Mouse (Mus musculus): ENCODE results near the gene Lelp1. TPM values are rescaled to one million over a fixed set of nuclear protein-coding genes. Genes with fewer than 3 reads are reported as not detected.

Lelp1 gene
- polyA plus RNA-seq, 1 experiment from 2014 or later = not detected

- Histone ChIP-seq H3K27ac (ENCODE audit: low read length) (no peak overlapping the region), H3K27me3 (ENCODE audit: control insufficient read depth, insufficient read depth, low read depth, low read length) (no peaks in the 10 kb centered on the region), H3K4me1 (ENCODE audit: control insufficient read depth, insufficient read depth, low read length) (no peaks in the 10 kb centered on the region), H3K9me3 (replicated peaks; ENCODE audit: control insufficient read depth, low read length, poor library complexity, severe bottlenecking) (no peaks in the 10 kb centered on the region), H3K4me3 (ENCODE audit: low read depth, low read length) (no peak overlapping the region), H3K36me3 (ENCODE audit: control insufficient read depth, insufficient read depth, low read length) (no peaks in the 10 kb centered on the region), H3K9ac (ENCODE audit: low read depth, low read length) (no peak overlapping the region), H3K4me2 (ENCODE audit: low read length) (no peak overlapping the region)
- 34% methylated on average over 3 of the region's 3 CpGs for WGBS
- no peak for ATAC-seq
These were observed 24.6 kb downstream of the Lelp1 start for GRCm38 (mm10) chr3:92117930-92118329.

GRCm38 (mm10) chr3:92111526-92111925 lies 31.0 kb downstream of the Lelp1 start:
- no peaks in the 10 kb centered on the region for H3K9me3 ChIP-seq (replicated peaks; ENCODE audit: control insufficient read depth, low read length, poor library complexity, severe bottlenecking)

GRCm38 (mm10) chr3:92110790-92111189 lies 31.8 kb downstream of the Lelp1 start:
- H3K4me3 ChIP-seq (ENCODE audit: low read depth, low read length) = no peak overlapping the region
- no peaks in the 10 kb centered on the region for H3K27me3 ChIP-seq (ENCODE audit: control insufficient read depth, insufficient read depth, low read depth, low read length)
- H3K36me3 ChIP-seq (ENCODE audit: control insufficient read depth, insufficient read depth, low read length) = no peaks in the 10 kb centered on the region
- H3K4me2 ChIP-seq (ENCODE audit: low read length) = no peak overlapping the region
- H3K9ac ChIP-seq (ENCODE audit: low read depth, low read length) = no peak overlapping the region
- no peak for ATAC-seq
- no peaks in the 10 kb centered on the region for H3K9me3 ChIP-seq (replicated peaks; ENCODE audit: control insufficient read depth, low read length, poor library complexity, severe bottlenecking)
- no peak overlapping the region for H3K27ac ChIP-seq (ENCODE audit: low read length)
- H3K4me1 ChIP-seq (ENCODE audit: control insufficient read depth, insufficient read depth, low read length) = no peaks in the 10 kb centered on the region

More at GRCm38 (mm10) chr3:92111526-92111925, 31.0 kb downstream of the Lelp1 start:
- Histone ChIP-seq H3K9ac (ENCODE audit: low read depth, low read length) (no peak overlapping the region), H3K4me1 (ENCODE audit: control insufficient read depth, insufficient read depth, low read length) (no peaks in the 10 kb centered on the region), H3K27me3 (ENCODE audit: control insufficient read depth, insufficient read depth, low read depth, low read length) (no peaks in the 10 kb centered on the region), H3K4me3 (ENCODE audit: low read depth, low read length) (no peak overlapping the region), H3K4me2 (ENCODE audit: low read length) (no peak overlapping the region), H3K27ac (ENCODE audit: low read length) (no peak overlapping the region), H3K36me3 (ENCODE audit: control insufficient read depth, insufficient read depth, low read length) (no peaks in the 10 kb centered on the region)
- no peak for ATAC-seq

- H3K9ac ChIP-seq (ENCODE audit: low read depth, low read length) = no peak overlapping the region
- H3K27me3 ChIP-seq (ENCODE audit: control insufficient read depth, insufficient read depth, low read depth, low read length) = no peaks in the 10 kb centered on the region
- H3K4me1 ChIP-seq (ENCODE audit: control insufficient read depth, insufficient read depth, low read length) = no peaks in the 10 kb centered on the region
- H3K27ac ChIP-seq (ENCODE audit: low read length) = no peak overlapping the region
- ATAC-seq = peak; percentile 66; the same call in 1 of the 2 replicates
- no peak overlapping the region for H3K4me2 ChIP-seq (ENCODE audit: low read length)
- H3K9me3 ChIP-seq (replicated peaks; ENCODE audit: control insufficient read depth, low read length, poor library complexity, severe bottlenecking) = no peaks in the 10 kb centered on the region
- WGBS = 4% methylated on average over 6 of the region's 6 CpGs
- no peak overlapping the region for H3K4me3 ChIP-seq (ENCODE audit: low read depth, low read length)
- H3K36me3 ChIP-seq (ENCODE audit: control insufficient read depth, insufficient read depth, low read length) = no peaks in the 10 kb centered on the region
These were observed 36.0 kb downstream of the Lelp1 start for GRCm38 (mm10) chr3:92106582-92106981.

Other genes with a start within 250 kb of the Lelp1 start
- not detected in 2 replicates for gene Pglyrp3, start 128.2 kb downstream of the Lelp1 start, polyA plus RNA-seq (2015; fragmentation: Nextera tagmentation; extraction: Ambion mirVana)
- 6.1 and 7.8 TPM in 2 replicates for gene Lor, start 59.6 kb downstream of the Lelp1 start, polyA plus RNA-seq (2015; fragmentation: Nextera tagmentation; extraction: Ambion mirVana)
- gene Prr9, start 18.8 kb downstream of the Lelp1 start, polyA plus RNA-seq (2015; fragmentation: Nextera tagmentation; extraction: Ambion mirVana) = not detected in 2 replicates
- not detected in 2 replicates for gene Sprr2a1, start 73.1 kb upstream of the Lelp1 start, polyA plus RNA-seq (2015; fragmentation: Nextera tagmentation; extraction: Ambion mirVana)
- 0.09 TPM in 1 of 2 replicates, not detected in the other for gene Sprr2a2, start 73.2 kb upstream of the Lelp1 start, polyA plus RNA-seq (2015; fragmentation: Nextera tagmentation; extraction: Ambion mirVana)
- gene Sprr2a3, start 142.7 kb upstream of the Lelp1 start, polyA plus RNA-seq (2015; fragmentation: Nextera tagmentation; extraction: Ambion mirVana) = not detected in 2 replicates
- not detected in 2 replicates for gene Sprr2b, start 173.9 kb upstream of the Lelp1 start, polyA plus RNA-seq (2015; fragmentation: Nextera tagmentation; extraction: Ambion mirVana)
- not detected in 2 replicates for gene Sprr2d, start 196.4 kb upstream of the Lelp1 start, polyA plus RNA-seq (2015; fragmentation: Nextera tagmentation; extraction: Ambion mirVana)
- gene Sprr2e, start 209.4 kb upstream of the Lelp1 start, polyA plus RNA-seq (2015; fragmentation: Nextera tagmentation; extraction: Ambion mirVana) = not detected in 2 replicates
- gene Sprr2f, start 222.4 kb upstream of the Lelp1 start, polyA plus RNA-seq (2015; fragmentation: Nextera tagmentation; extraction: Ambion mirVana) = not detected in 2 replicates
- not detected in 2 replicates for gene Sprr2h, start 242.9 kb upstream of the Lelp1 start, polyA plus RNA-seq (2015; fragmentation: Nextera tagmentation; extraction: Ambion mirVana)

Data from midbrain, embryonic 16.5 days (tissue).